In the genomic region with DNA sequence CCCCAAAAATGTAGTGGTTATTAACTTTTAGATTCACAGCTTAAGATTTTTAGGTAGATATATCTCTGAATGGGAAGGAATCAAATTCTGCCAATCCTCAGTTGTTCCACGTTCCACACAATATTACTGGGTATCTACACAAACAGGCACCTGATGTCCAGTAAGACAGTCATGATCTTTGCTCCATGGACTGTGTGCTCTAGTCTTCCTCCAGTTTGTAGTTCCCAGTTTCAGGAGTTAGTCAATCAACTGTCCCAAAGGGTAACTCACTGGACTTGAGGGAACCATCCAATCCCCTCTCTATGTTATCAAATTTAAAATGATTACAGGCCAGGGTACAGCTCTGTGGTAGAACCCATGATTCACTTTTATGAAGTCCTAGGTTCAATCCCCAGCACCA, we compare ENCODE assay signal across 28 mouse cellular contexts.
"Had no signal": no experiment of that assay in that cellular context is flagged by ENCODE, and none has a peak within 500 bp of the region (broad histone marks: within the 10 kb centered on the region; RNA-seq: fewer than 3 reads in every experiment).

No protein-coding gene starts in this region.

- H3K27ac ChIP-seq: left cerebral cortex, adult 2 months; limb, embryonic 10.5 days; limb, embryonic 12.5 days; limb, embryonic 13.5 days; limb, embryonic 15.5 days; liver, embryonic 13.5 days; liver, embryonic 14.5 days; liver, embryonic 15.5 days; lung, embryonic 15.5 days; macrophage; midbrain, embryonic 10.5 days; midbrain, embryonic 12.5 days; midbrain, embryonic 13.5 days; midbrain, embryonic 15.5 days; neural tube, embryonic 12.5 days had no signal

- H3K36me3 ChIP-seq: limb, embryonic 10.5 days; limb, embryonic 12.5 days; limb, embryonic 13.5 days; limb, embryonic 15.5 days; liver, embryonic 13.5 days; liver, embryonic 15.5 days; lung, embryonic 15.5 days; midbrain, embryonic 10.5 days; midbrain, embryonic 12.5 days; midbrain, embryonic 13.5 days; midbrain, embryonic 15.5 days; neural tube, embryonic 12.5 days had no signal

- H3K4me2 ChIP-seq: limb, embryonic 12.5 days; limb, embryonic 13.5 days; limb, embryonic 15.5 days; liver, embryonic 13.5 days; liver, embryonic 15.5 days; lung, embryonic 14.5 days; lung, embryonic 15.5 days; midbrain, embryonic 11.5 days; midbrain, embryonic 12.5 days; midbrain, embryonic 13.5 days; midbrain, embryonic 15.5 days; neural tube, embryonic 12.5 days had no signal

- H3K9me3 ChIP-seq: limb, embryonic 10.5 days; limb, embryonic 12.5 days; limb, embryonic 13.5 days; limb, embryonic 15.5 days; liver, embryonic 13.5 days; liver, embryonic 15.5 days; lung, embryonic 15.5 days; megakaryocyte, embryonic 14.5 days; midbrain, embryonic 12.5 days; midbrain, embryonic 13.5 days; midbrain, embryonic 15.5 days; neural tube, embryonic 12.5 days had no signal

- H3K9ac ChIP-seq: limb, embryonic 12.5 days; limb, embryonic 13.5 days; limb, embryonic 15.5 days; liver, embryonic 13.5 days; liver, embryonic 14.5 days; liver, embryonic 15.5 days; lung, embryonic 14.5 days; lung, embryonic 15.5 days; midbrain, embryonic 12.5 days; midbrain, embryonic 13.5 days; midbrain, embryonic 15.5 days; neural tube, embryonic 12.5 days had no signal

- H3K27me3 ChIP-seq: limb, embryonic 12.5 days; limb, embryonic 13.5 days; limb, embryonic 15.5 days; liver, embryonic 13.5 days; liver, embryonic 15.5 days; lung, embryonic 15.5 days; midbrain, embryonic 12.5 days; midbrain, embryonic 13.5 days; midbrain, embryonic 15.5 days; neural tube, embryonic 12.5 days had no signal

- DNase-seq: left cerebral cortex, postnatal 4 days; liver; liver, embryonic 13.5 days; lung, adult 2 months; lung, postnatal 10 days; lung, postnatal 14 days; lung, postnatal 4 days; midbrain, embryonic 14.5 days had no signal

- ATAC-seq: lung, postnatal 0 days; midbrain, embryonic 13.5 days; midbrain, embryonic 15.5 days; midbrain, embryonic 16.5 days had no signal

- H3K4me3 ChIP-seq: left cerebral cortex, adult 2 months; limb, embryonic 10.5 days; limb, embryonic 12.5 days; limb, embryonic 13.5 days; limb, embryonic 15.5 days; liver, embryonic 13.5 days; liver, embryonic 15.5 days; lung, embryonic 15.5 days; megakaryocyte, embryonic 14.5 days; midbrain, embryonic 10.5 days; midbrain, embryonic 12.5 days; midbrain, embryonic 13.5 days; midbrain, embryonic 15.5 days; myocyte; neural tube, embryonic 12.5 days had no signal

- H3K4me1 ChIP-seq: limb, embryonic 10.5 days; limb, embryonic 12.5 days; limb, embryonic 13.5 days; limb, embryonic 15.5 days; liver, embryonic 15.5 days; lung, embryonic 15.5 days; megakaryocyte, embryonic 14.5 days; midbrain, embryonic 10.5 days; midbrain, embryonic 12.5 days; midbrain, embryonic 13.5 days; midbrain, embryonic 15.5 days; neural tube, embryonic 12.5 days had no signal
